Mouse (Mus musculus) neural tube, embryonic 13.5 days (tissue): Measurements from ENCODE around the gene Slc5a11. TPM values are rescaled to one million over a fixed set of nuclear protein-coding genes. Genes with fewer than 3 reads are reported as not detected.

ENCODE experiments used
- ATAC-seq: fragments of 200-750 bp; cut with Nextera tagmentation; 2 replicates; pipeline ENCODE4 v1.8.0; 2017; ENCODE audit warnings: low read depth, mild to moderate bottlenecking, moderate TSS enrichment, moderate library complexity
- H3K27ac ChIP-seq: fragments of 300-500 bp; sonication (generic); replicated peaks from 2 replicates; pipeline ENCODE4 v1.5.1; 2015; ENCODE audit warnings: moderate library complexity, mild to moderate bottlenecking, inconsistent platforms
- H3K27me3 ChIP-seq: fragments of 300-500 bp; sonication (generic); 2 replicates; pipeline ENCODE4 v1.6.1; 2015; ENCODE audit warnings: mild to moderate bottlenecking, inconsistent platforms
- H3K36me3 ChIP-seq: fragments of 300-500 bp; sonication (generic); 2 replicates; pipeline ENCODE4 v1.6.1; 2015; ENCODE audit warnings: mild to moderate bottlenecking, inconsistent platforms
- H3K4me1 ChIP-seq: fragments of 300-500 bp; sonication (generic); replicated peaks from 2 replicates; pipeline ENCODE4 v1.6.1; 2015; ENCODE audit warnings: inconsistent platforms
- H3K4me2 ChIP-seq: fragments of 300-500 bp; sonication (generic); 2 replicates; pipeline ENCODE4 v1.6.1; 2015; ENCODE audit warnings: inconsistent platforms, mild to moderate bottlenecking, moderate library complexity
- H3K4me3 ChIP-seq: fragments of 300-500 bp; sonication (generic); 2 replicates; pipeline ENCODE4 v1.5.1; 2015; ENCODE audit warnings: mild to moderate bottlenecking, inconsistent platforms
- H3K9ac ChIP-seq: fragments of 300-500 bp; sonication (generic); 2 replicates; pipeline ENCODE4 v1.6.1; 2015; ENCODE audit warnings: moderate library complexity, mild to moderate bottlenecking, inconsistent platforms
- H3K9me3 ChIP-seq: fragments of 300-500 bp; sonication (generic); 2 replicates; pipeline ENCODE4 v1.6.1; 2016; ENCODE audit warnings: inconsistent platforms
- WGBS: fragments of 180-500 bp; shearing (Covaris S2); methylation state at CpG from one replicate; pipeline ENCODE4 v1.1.7; 2015; 5-methylcytosine and 5-hydroxymethylcytosine counted together
- polyA plus RNA-seq: library from polyadenylated mRNA; unstranded; fragments of >200 nt; fragmentation: Nextera tagmentation; extraction: Ambion mirVana; gene quantifications from 2 replicates; pipeline ENCODE4 v1.2.1, GENCODE M21; 2015

Slc5a11 gene
- polyA plus RNA-seq, 1 experiment from 2014 or later: not detected

GRCm38 (mm10) chr7:123291942-123292341 is 77.4 kb downstream of the Slc5a11 start:
- Histone ChIP-seq H3K9ac (no peak overlapping the region), H3K36me3 (peaks cover 93% of the 10 kb centered on the region), H3K9me3 (no peaks in the 10 kb centered on the region), H3K27ac (no peak overlapping the region), H3K4me2 (no peak overlapping the region), H3K27me3 (no peaks in the 10 kb centered on the region), H3K4me1 (no peaks in the 10 kb centered on the region), H3K4me3 (no peak overlapping the region)
- WGBS: 91% methylated on average over 8 of the region's 8 CpGs
- ATAC-seq: no peak

- ATAC-seq: no peak
Measured at GRCm38 (mm10) chr7:123293898-123294297, 79.3 kb downstream of the Slc5a11 start.

GRCm38 (mm10) chr7:123295423-123295822 is 80.8 kb downstream of the Slc5a11 start:
- H3K4me1 ChIP-seq: no peaks in the 10 kb centered on the region
- H3K27ac ChIP-seq: no peak overlapping the region
- H3K36me3 ChIP-seq: peaks cover 95% of the 10 kb centered on the region
- H3K9ac ChIP-seq: no peak overlapping the region
- H3K4me3 ChIP-seq: no peak overlapping the region
- no peaks in the 10 kb centered on the region for H3K9me3 ChIP-seq
- H3K4me2 ChIP-seq: no peak overlapping the region
- H3K27me3 ChIP-seq: no peaks in the 10 kb centered on the region
- 79% methylated on average over 7 of the region's 7 CpGs for WGBS
- no peak for ATAC-seq

More at GRCm38 (mm10) chr7:123293898-123294297, 79.3 kb downstream of the Slc5a11 start:
- H3K27ac ChIP-seq: no peak overlapping the region
- H3K9ac ChIP-seq: no peak overlapping the region
- 94% methylated on average over 7 of the region's 7 CpGs for WGBS
- peaks cover 94% of the 10 kb centered on the region for H3K36me3 ChIP-seq
- H3K27me3 ChIP-seq: no peaks in the 10 kb centered on the region
- H3K9me3 ChIP-seq: no peaks in the 10 kb centered on the region
- no peak overlapping the region for H3K4me2 ChIP-seq
- H3K4me3 ChIP-seq: no peak overlapping the region
- H3K4me1 ChIP-seq: no peaks in the 10 kb centered on the region

- 67% methylated on average over 6 of the region's 6 CpGs for WGBS
- H3K9ac ChIP-seq: no peak overlapping the region
- no peak overlapping the region for H3K4me2 ChIP-seq
- H3K36me3 ChIP-seq: peaks cover 92% of the 10 kb centered on the region
- no peaks in the 10 kb centered on the region for H3K27me3 ChIP-seq
- no peak for ATAC-seq
- H3K9me3 ChIP-seq: no peaks in the 10 kb centered on the region
- no peak overlapping the region for H3K27ac ChIP-seq
- no peaks in the 10 kb centered on the region for H3K4me1 ChIP-seq
- H3K4me3 ChIP-seq: no peak overlapping the region
Measured at GRCm38 (mm10) chr7:123296097-123296496, 81.5 kb downstream of the Slc5a11 start.

- ATAC-seq: no peak
- 75% methylated on average over 3 of the region's 3 CpGs for WGBS
- H3K36me3 ChIP-seq: peaks cover 74% of the 10 kb centered on the region
Measured at GRCm38 (mm10) chr7:123298225-123298624, 83.6 kb downstream of the Slc5a11 start.

GRCm38 (mm10) chr7:123300258-123300657 is 85.7 kb downstream of the Slc5a11 start:
- no peak overlapping the region for H3K4me3 ChIP-seq
- WGBS: 60% methylated on average over 3 of the region's 3 CpGs
- no peak overlapping the region for H3K27ac ChIP-seq
- peaks cover 72% of the 10 kb centered on the region for H3K36me3 ChIP-seq
- H3K9me3 ChIP-seq: no peaks in the 10 kb centered on the region
- H3K4me2 ChIP-seq: no peak overlapping the region
- H3K4me1 ChIP-seq: no peaks in the 10 kb centered on the region
- H3K9ac ChIP-seq: no peak overlapping the region
- ATAC-seq: no peak
- H3K27me3 ChIP-seq: no peaks in the 10 kb centered on the region

More at GRCm38 (mm10) chr7:123298225-123298624, 83.6 kb downstream of the Slc5a11 start:
- H3K27me3 ChIP-seq: no peaks in the 10 kb centered on the region
- no peak overlapping the region for H3K9ac ChIP-seq
- H3K4me3 ChIP-seq: no peak overlapping the region
- no peaks in the 10 kb centered on the region for H3K4me1 ChIP-seq
- no peak overlapping the region for H3K4me2 ChIP-seq
- no peak overlapping the region for H3K27ac ChIP-seq
- no peaks in the 10 kb centered on the region for H3K9me3 ChIP-seq

- Histone ChIP-seq H3K4me2 (no peak overlapping the region), H3K9me3 (no peaks in the 10 kb centered on the region), H3K4me1 (no peaks in the 10 kb centered on the region), H3K27ac (no peak overlapping the region), H3K9ac (no peak overlapping the region), H3K4me3 (no peak overlapping the region), H3K36me3 (peaks cover 72% of the 10 kb centered on the region), H3K27me3 (no peaks in the 10 kb centered on the region)
- ATAC-seq: no peak
- 91% methylated on average over 2 of the region's 2 CpGs for WGBS
Measured at GRCm38 (mm10) chr7:123305397-123305796, 90.8 kb downstream of the Slc5a11 start.

- H3K4me1 ChIP-seq: no peaks in the 10 kb centered on the region
- H3K36me3 ChIP-seq: peaks cover 88% of the 10 kb centered on the region
- ATAC-seq: no peak
- H3K27ac ChIP-seq: no peak overlapping the region
- no peak overlapping the region for H3K4me3 ChIP-seq
- H3K27me3 ChIP-seq: no peaks in the 10 kb centered on the region
- H3K9ac ChIP-seq: no peak overlapping the region
- no peaks in the 10 kb centered on the region for H3K9me3 ChIP-seq
- 96% methylated on average over 8 of the region's 8 CpGs for WGBS
- no peak overlapping the region for H3K4me2 ChIP-seq
Measured at GRCm38 (mm10) chr7:123307236-123307635, 92.7 kb downstream of the Slc5a11 start.

GRCm38 (mm10) chr7:123307887-123308558 is 93.4 kb downstream of the Slc5a11 start:
- H3K36me3 ChIP-seq: peaks cover 94% of the 10 kb centered on the region
- ATAC-seq: no peak
- H3K4me2 ChIP-seq: no peak overlapping the region
- no peak overlapping the region for H3K27ac ChIP-seq
- H3K9me3 ChIP-seq: no peaks in the 10 kb centered on the region
- H3K27me3 ChIP-seq: no peaks in the 10 kb centered on the region
- 92% methylated on average over 4 of the region's 4 CpGs for WGBS
- H3K4me1 ChIP-seq: no peaks in the 10 kb centered on the region
- no peak overlapping the region for H3K9ac ChIP-seq
- H3K4me3 ChIP-seq: no peak overlapping the region

GRCm38 (mm10) chr7:123311836-123312235 is 97.3 kb downstream of the Slc5a11 start:
- Histone ChIP-seq H3K27me3 (no peaks in the 10 kb centered on the region), H3K9ac (no peak overlapping the region), H3K27ac (no peak overlapping the region), H3K9me3 (no peaks in the 10 kb centered on the region), H3K4me1 (no peaks in the 10 kb centered on the region), H3K4me2 (no peak overlapping the region), H3K36me3 (peaks cover 93% of the 10 kb centered on the region), H3K4me3 (no peak overlapping the region)
- ATAC-seq: no peak
- WGBS: 71% methylated on average over 5 of the region's 5 CpGs

GRCm38 (mm10) chr7:123312738-123313137 is 98.2 kb downstream of the Slc5a11 start:
- no peaks in the 10 kb centered on the region for H3K27me3 ChIP-seq

GRCm38 (mm10) chr7:123322452-123323121 is 108.0 kb downstream of the Slc5a11 start:
- H3K36me3 ChIP-seq: peaks cover 79% of the 10 kb centered on the region
- 88% methylated on average over 13 of the region's 13 CpGs for WGBS
- no peak for ATAC-seq
- no peaks in the 10 kb centered on the region for H3K9me3 ChIP-seq
- no peak overlapping the region for H3K4me3 ChIP-seq
- no peak overlapping the region for H3K4me2 ChIP-seq
- no peaks in the 10 kb centered on the region for H3K27me3 ChIP-seq
- H3K9ac ChIP-seq: no peak overlapping the region
- no peaks in the 10 kb centered on the region for H3K4me1 ChIP-seq
- H3K27ac ChIP-seq: no peak overlapping the region

More at GRCm38 (mm10) chr7:123312738-123313137, 98.2 kb downstream of the Slc5a11 start:
- ATAC-seq: no peak
- Histone ChIP-seq H3K36me3 (peaks cover 89% of the 10 kb centered on the region), H3K9me3 (no peaks in the 10 kb centered on the region), H3K27ac (no peak overlapping the region), H3K4me2 (no peak overlapping the region), H3K4me3 (no peak overlapping the region), H3K4me1 (no peaks in the 10 kb centered on the region), H3K9ac (no peak overlapping the region)
- 85% methylated on average over 3 of the region's 3 CpGs for WGBS
